Mouse (Mus musculus) kidney, adult 11 months (tissue): ENCODE data around the gene Gm10436.
"Not testable (repeated sequence)": the region's sequence is repeated elsewhere in the genome, so short reads cannot be mapped to it uniquely, and the experiment has no call there.

Experiments
- DNase-seq: peaks from one replicate; pipeline ENCODE4 v3.0.0; 2022

Gm10436 gene

GRCm38 (mm10) chr12:88182008-88182407 lies at the start of gene Gm10436:
Gm10436 (minus strand) TSS chr12:88182108.
- not testable (repeated sequence) for DNase-seq

GRCm38 (mm10) chr12:88219445-88219844 lies 37.5 kb upstream of the Gm10436 start:
- DNase-seq = no peak

- DNase-seq = not testable (repeated sequence)
These were observed 36.2 kb upstream of the Gm10436 start for GRCm38 (mm10) chr12:88218059-88218458.

- no peak for DNase-seq
These were observed 32.7 kb upstream of the Gm10436 start for GRCm38 (mm10) chr12:88214641-88215040.

GRCm38 (mm10) chr12:88211458-88211857 lies 29.6 kb upstream of the Gm10436 start:
- DNase-seq = not testable (repeated sequence)

- no peak for DNase-seq
These were observed 20.9 kb upstream of the Gm10436 start for GRCm38 (mm10) chr12:88202856-88203255.
